Mouse (Mus musculus) lung, postnatal 25 days (tissue): ENCODE data around the gene Cds2.
"Not testable (repeated sequence)": the region's sequence is repeated elsewhere in the genome, so short reads cannot be mapped to it uniquely, and the experiment has no call there.

Source experiments
- DNase-seq: peaks from one replicate; pipeline ENCODE4 v3.0.0; 2022; ENCODE audit warnings: low spot score

Gene Cds2

GRCm38 (mm10) chr2:132265196-132265595, 2.2 kb downstream of the Cds2 start:
- DNase-seq = no peak

- peak; percentile 59 for DNase-seq
These were observed 3.1 kb downstream of the Cds2 start for GRCm38 (mm10) chr2:132266086-132266485.

- DNase-seq = no peak
These were observed 6.3 kb downstream of the Cds2 start for GRCm38 (mm10) chr2:132269217-132269616.

- DNase-seq = no peak
These were observed 7.5 kb downstream of the Cds2 start for GRCm38 (mm10) chr2:132270331-132270951.

- no peak for DNase-seq
These were observed 9.9 kb downstream of the Cds2 start for GRCm38 (mm10) chr2:132272694-132273389.

- no peak for DNase-seq
These were observed 12.6 kb downstream of the Cds2 start for GRCm38 (mm10) chr2:132275527-132275926.

GRCm38 (mm10) chr2:132276249-132276648, 13.3 kb downstream of the Cds2 start:
- no peak for DNase-seq

GRCm38 (mm10) chr2:132278273-132278853, 15.4 kb downstream of the Cds2 start:
- DNase-seq = no peak

- DNase-seq = no peak
These were observed 16.5 kb downstream of the Cds2 start for GRCm38 (mm10) chr2:132279336-132279882.

GRCm38 (mm10) chr2:132279978-132280377, 17.0 kb downstream of the Cds2 start:
- DNase-seq = no peak

GRCm38 (mm10) chr2:132280518-132281120, 17.7 kb downstream of the Cds2 start:
- DNase-seq = no peak

- peak; percentile 68 for DNase-seq
These were observed 18.9 kb downstream of the Cds2 start for GRCm38 (mm10) chr2:132281560-132282452.

GRCm38 (mm10) chr2:132282453-132283174, 19.7 kb downstream of the Cds2 start:
- no peak for DNase-seq

- DNase-seq = no peak
These were observed 20.5 kb downstream of the Cds2 start for GRCm38 (mm10) chr2:132283236-132284070.

GRCm38 (mm10) chr2:132284492-132285139, 21.7 kb downstream of the Cds2 start:
- peak; percentile 75 for DNase-seq

- DNase-seq = not testable (repeated sequence)
These were observed 22.8 kb downstream of the Cds2 start for GRCm38 (mm10) chr2:132285722-132286121.

- no peak for DNase-seq
These were observed 23.6 kb downstream of the Cds2 start for GRCm38 (mm10) chr2:132286376-132287076.

GRCm38 (mm10) chr2:132289213-132289612, 26.3 kb downstream of the Cds2 start:
- not testable (repeated sequence) for DNase-seq

- DNase-seq = no peak
These were observed 27.9 kb downstream of the Cds2 start for GRCm38 (mm10) chr2:132290808-132291207.
